Mouse (Mus musculus): ENCODE results near the gene Nudt4. TPM values are rescaled to one million over a fixed set of nuclear protein-coding genes. Genes with fewer than 3 reads are reported as not detected.

Nudt4 gene
- total and polyA plus RNA-seq, 3 experiments: 23.7 to 67.4 (median 39.2) TPM

DNA sequence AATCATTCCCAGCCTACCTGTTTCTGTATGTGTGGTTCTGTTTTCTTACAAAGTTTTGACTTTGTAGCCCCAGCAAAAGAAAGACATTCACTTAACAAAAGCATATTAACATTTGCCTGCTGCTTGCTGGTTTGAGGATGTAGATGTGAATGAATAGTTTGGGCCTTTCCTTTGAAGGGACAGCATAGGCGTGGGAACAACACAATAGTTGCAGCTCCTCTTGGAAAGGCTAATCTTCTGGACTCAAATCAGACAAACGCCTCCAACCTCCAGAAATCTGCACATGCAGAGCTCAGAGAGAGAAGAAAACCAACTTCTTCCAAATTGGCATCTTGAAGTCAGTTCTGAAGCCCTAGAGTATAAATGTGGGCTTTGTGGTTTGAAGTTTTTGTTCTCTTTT is 19.3 kb downstream of the Nudt4 start:
- no peak for DNase-seq (ENCODE audit: extremely low read depth)
- in situ Hi-C loops (cut with MboI; ENCODE audit: low pct_ligation_motif_present, low pct_unique_long_range_greater_than_20kb, low sequenced_read_pairs): loop anchor here (25.0 kb wide), 1 partner anchor 543 kb away; no protein-coding TSS in a partner anchor
- Histone ChIP-seq H3K36me3 (replicated peaks in 1 of 2; ENCODE audit: control insufficient read depth in 1 of 2, insufficient read depth in 1 of 2, low read length in 1 of 2) (peaks cover 27 to 56% of the 10 kb centered on the region in 2 experiments), H3K79me2 (replicated peaks; ENCODE audit: control insufficient read depth, extremely low read depth, insufficient read depth, poor library complexity, severe bottlenecking) (peaks cover 11% of the 10 kb centered on the region), H3K9me3 (replicated peaks; ENCODE audit: low read length) (no peaks in the 10 kb centered on the region), H3K27ac (ENCODE audit: insufficient read depth, low read depth) (no peak overlapping the region), H3K4me3 (replicated peaks in 1 of 3; ENCODE audit: low read depth in 2 of 3, low read length in 2 of 3, poor library complexity in 1 of 3) (no peak overlapping the region), H3K27me3 (replicated peaks) (no peaks in the 10 kb centered on the region), H3K9ac (ENCODE audit: insufficient read depth, low read depth) (no peak overlapping the region), H3K4me1 (ENCODE audit: control insufficient read depth in 1 of 2, insufficient read depth in 2 of 2) (peaks cover 0 to 64% of the 10 kb centered on the region in 2 experiments; a peak in 2 of 4 replicates), H3K4me2 (ENCODE audit: insufficient read depth, low read depth, poor library complexity, severe bottlenecking) (no peak overlapping the region)
- dilution Hi-C loops (cut with MboI; ENCODE audit: extremely low pct_ligation_motif_present, extremely low pct_unique_long_range_greater_than_20kb, low sequenced_read_pairs): no loop called here
- TF ChIP-seq CTCF (conservative IDR thresholded peaks at IDR 0.05 in 1 of 2, IDR thresholded peaks at IDR 0.05 in 1 of 2; ENCODE audit: low read depth in 2 of 2, low read length in 2 of 2) (no peak), IRF4 (IDR thresholded peaks at IDR 0.05; ENCODE audit: low read depth, low read length) (no peak), JUND (conservative IDR thresholded peaks at IDR 0.05; ENCODE audit: low read depth, low read length) (no peak), POLR2AphosphoS2 (IDR thresholded peaks at IDR 0.05; ENCODE audit: low read depth, low read length) (peak; percentile 30; the same call in 1 of the 2 replicates), ZC3H11A (IDR thresholded peaks at IDR 0.05; ENCODE audit: low read depth, low read length) (no peak), ELF1 (IDR thresholded peaks at IDR 0.05; ENCODE audit: low read depth, low read length) (no peak), TBP (conservative IDR thresholded peaks at IDR 0.05; ENCODE audit: low read depth, low read length) (no peak), MYC (IDR thresholded peaks at IDR 0.05; ENCODE audit: low read depth, low read length) (no peak), RAD21 (IDR thresholded peaks at IDR 0.05; ENCODE audit: low read depth, low read length) (no peak)

DNA sequence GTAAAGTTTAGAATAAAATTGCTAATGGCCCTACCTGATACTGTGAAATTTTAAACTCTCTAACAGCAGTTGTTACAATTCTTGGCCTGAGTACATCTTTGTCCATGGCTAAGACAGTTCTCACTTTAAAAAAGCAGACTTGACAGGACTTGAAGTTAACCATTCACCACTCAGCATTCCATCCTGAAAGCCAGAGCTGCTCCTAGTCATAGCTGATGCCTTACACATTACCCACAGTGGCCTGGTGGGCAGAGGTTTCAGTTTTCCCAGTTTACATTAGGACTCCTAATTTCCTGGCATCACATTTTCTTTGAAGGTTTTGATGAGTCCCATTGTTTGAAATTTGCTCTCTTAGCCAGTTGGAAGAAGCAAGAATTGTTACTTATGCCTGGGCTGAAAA is 19.9 kb downstream of the Nudt4 start:
- in situ Hi-C loops (cut with MboI; ENCODE audit: low pct_ligation_motif_present, low pct_unique_long_range_greater_than_20kb, low sequenced_read_pairs): loop anchor here (25.0 kb wide), 1 partner anchor 543 kb away; no protein-coding TSS in a partner anchor
- Histone ChIP-seq H3K27ac (ENCODE audit: insufficient read depth, low read depth) (no peak overlapping the region), H3K4me1 (ENCODE audit: control insufficient read depth in 1 of 2, insufficient read depth in 2 of 2) (peaks cover 3 to 62% of the 10 kb centered on the region in 2 experiments; a peak in 3 of 4 replicates), H3K4me3 (replicated peaks in 1 of 3; ENCODE audit: low read depth in 2 of 3, low read length in 2 of 3, poor library complexity in 1 of 3) (no peak overlapping the region), H3K79me2 (replicated peaks; ENCODE audit: control insufficient read depth, extremely low read depth, insufficient read depth, poor library complexity, severe bottlenecking) (peaks cover 16% of the 10 kb centered on the region), H3K36me3 (replicated peaks in 1 of 2; ENCODE audit: control insufficient read depth in 1 of 2, insufficient read depth in 1 of 2, low read length in 1 of 2) (peaks cover 27 to 51% of the 10 kb centered on the region in 2 experiments), H3K4me2 (ENCODE audit: insufficient read depth, low read depth, poor library complexity, severe bottlenecking) (no peak overlapping the region), H3K9me3 (replicated peaks; ENCODE audit: low read length) (no peaks in the 10 kb centered on the region), H3K9ac (ENCODE audit: insufficient read depth, low read depth) (no peak overlapping the region), H3K27me3 (replicated peaks) (no peaks in the 10 kb centered on the region)
- no peak for DNase-seq (ENCODE audit: extremely low read depth)
- dilution Hi-C loops (cut with MboI; ENCODE audit: extremely low pct_ligation_motif_present, extremely low pct_unique_long_range_greater_than_20kb, low sequenced_read_pairs): no loop called here
- TF ChIP-seq E2F4 (IDR thresholded peaks at IDR 0.05; ENCODE audit: insufficient replicate concordance, low read depth, low read length) (no peak), ZMIZ1 (IDR thresholded peaks at IDR 0.05; ENCODE audit: low read depth, low read length) (no peak), MAFK (IDR thresholded peaks at IDR 0.05; ENCODE audit: insufficient replicate concordance, low read length) (no peak), ETS1 (conservative IDR thresholded peaks at IDR 0.05; ENCODE audit: low read depth, low read length) (no peak), GABPA (IDR thresholded peaks at IDR 0.05; ENCODE audit: insufficient replicate concordance, low read depth, low read length) (no peak), CTCF (conservative IDR thresholded peaks at IDR 0.05 in 1 of 2, IDR thresholded peaks at IDR 0.05 in 1 of 2; ENCODE audit: low read depth in 2 of 2, low read length in 2 of 2) (no peak), MAZ (IDR thresholded peaks at IDR 0.05; ENCODE audit: low read depth, low read length) (no peak), TBP (conservative IDR thresholded peaks at IDR 0.05; ENCODE audit: low read depth, low read length) (no peak), MAX (IDR thresholded peaks at IDR 0.05; ENCODE audit: low read length) (no peak), MXI1 (IDR thresholded peaks at IDR 0.05; ENCODE audit: low read depth, low read length) (no peak), ZKSCAN1 (IDR thresholded peaks at IDR 0.05; ENCODE audit: borderline replicate concordance, low read depth, low read length) (no peak)
